Mouse (Mus musculus) left cerebral cortex, postnatal 25 days (tissue): ENCODE results near the gene Atad3a. TPM values are rescaled to one million over a fixed set of nuclear protein-coding genes. Genes with fewer than 3 reads are reported as not detected.
"Not testable (repeated sequence)": the region's sequence is repeated elsewhere in the genome, so short reads cannot be mapped to it uniquely, and the experiment has no call there.

Source experiments
- DNase-seq, 2 experiments: peaks; one replicate each; pipeline ENCODE4 v3.0.0; 2022; ENCODE audit warnings: low spot score in 2 of 2, mixed read lengths in 1 of 2
- intact Hi-C: fragments of 180-260 bp; cut with DNase I; formaldehyde crosslinking; loops from one replicate; pipeline ENCODE4 v1.15.1; 2025
- total RNA-seq, 2 experiments: library from RNA; stranded (reverse); gene quantifications; 2 replicates each; pipeline ENCODE4 v1.2.3; 2021

Gene Atad3a
- total RNA-seq, 2 experiments from 2014 or later, result 44.0 to 52.3 TPM

- intact Hi-C loops, result no loop called here
- no peak for DNase-seq
These were observed 15.8 kb downstream of the Atad3a start for GRCm38 (mm10) chr4:155745136-155745535.

GRCm38 (mm10) chr4:155744474-155744873 is 16.4 kb downstream of the Atad3a start:
- no peak for DNase-seq
- intact Hi-C loops, result no loop called here

- intact Hi-C loops, result no loop called here
These were observed 18.2 kb downstream of the Atad3a start for GRCm38 (mm10) chr4:155742684-155743083.

GRCm38 (mm10) chr4:155740681-155741080 is 20.2 kb downstream of the Atad3a start:
- DNase-seq, intact Hi-C loops: not testable (repeated sequence)

More at GRCm38 (mm10) chr4:155742684-155743083, 18.2 kb downstream of the Atad3a start:
- DNase-seq, result no peak

GRCm38 (mm10) chr4:155739741-155740636 is 20.9 kb downstream of the Atad3a start:
- intact Hi-C loops, result no loop called here

DNA sequence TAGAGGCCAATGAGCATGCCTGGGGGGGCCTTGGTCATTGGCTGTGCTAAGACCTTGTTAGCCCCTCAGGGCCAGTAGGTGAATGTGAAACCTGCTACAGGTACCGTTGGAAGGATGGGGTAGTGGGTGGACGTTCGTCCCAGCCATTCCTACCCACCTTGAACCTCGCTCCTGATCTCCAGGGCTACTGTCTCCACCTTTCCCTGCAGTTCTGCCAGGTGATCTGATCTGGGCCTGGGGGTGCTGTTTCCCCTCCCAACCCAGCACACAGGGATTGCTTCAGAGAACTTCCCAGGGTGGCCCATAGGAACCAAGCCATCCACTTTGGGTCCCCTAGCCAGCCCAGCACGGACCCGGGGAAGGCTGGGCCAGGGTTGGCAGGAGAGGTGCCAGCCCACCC is 21.7 kb downstream of the Atad3a start:
- DNase-seq, result no peak
- intact Hi-C loops, result no loop called here

More at GRCm38 (mm10) chr4:155739741-155740636, 20.9 kb downstream of the Atad3a start:
- DNase-seq, result no peak

- intact Hi-C loops, result no loop called here
- peak in 1 of 2 experiments; percentile 87 for DNase-seq
These were observed 22.6 kb downstream of the Atad3a start for GRCm38 (mm10) chr4:155738262-155738661.

- intact Hi-C loops, result no loop called here
- DNase-seq, result no peak
These were observed 24.5 kb downstream of the Atad3a start for GRCm38 (mm10) chr4:155736421-155736820.

GRCm38 (mm10) chr4:155735788-155736187 is 25.1 kb downstream of the Atad3a start:
- no peak for DNase-seq
- intact Hi-C loops, result loop anchor here (2.0 kb wide), 1 partner anchor 31 kb away; the partner anchor contains the start of gene Ssu72

GRCm38 (mm10) chr4:155734951-155735702 is 25.8 kb downstream of the Atad3a start:
- DNase-seq, result no peak
- intact Hi-C loops, result loop anchor here (2.0 kb wide), 1 partner anchor 30 kb away; the partner anchor contains the start of gene Ssu72

DNA sequence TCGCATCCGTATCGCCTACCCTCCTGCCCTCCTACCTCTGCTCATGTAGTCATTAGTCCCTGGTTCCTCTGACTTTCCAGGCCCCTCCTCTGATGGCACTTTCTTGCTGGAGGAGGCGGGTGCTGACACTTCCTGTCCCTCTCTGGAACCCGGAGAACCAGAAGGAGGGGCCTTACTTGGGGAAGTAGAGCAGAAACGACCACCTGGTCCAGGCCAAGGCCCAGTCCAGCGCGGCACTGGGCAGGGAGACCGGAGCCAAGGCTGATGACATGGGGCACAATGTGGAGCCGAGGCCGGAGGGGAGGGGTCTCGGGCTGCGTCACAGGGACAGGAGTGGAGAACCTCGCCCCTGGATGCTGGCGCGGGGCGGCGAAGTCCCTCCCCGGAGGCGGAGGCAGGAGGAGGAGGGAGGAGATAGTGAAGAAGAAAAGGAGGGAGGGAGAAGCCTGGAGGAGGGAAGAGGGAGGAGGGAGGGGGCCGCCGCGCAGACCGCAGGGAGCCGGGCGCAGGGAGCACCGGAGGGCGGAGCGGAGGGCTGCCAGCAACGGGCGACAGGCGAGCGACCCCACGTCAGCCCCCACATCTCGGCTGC is 26.4 kb downstream of the Atad3a start, which contains the start of gene Tmem240:
TSS of gene Tmem240 (plus strand) at position 451 of the 592 bp plus-strand sequence.
- intact Hi-C loops, result loop anchor here (2.0 kb wide), 1 partner anchor 30 kb away; the partner anchor contains the start of gene Ssu72
- peak; percentile 88 to 94 for DNase-seq

DNA sequence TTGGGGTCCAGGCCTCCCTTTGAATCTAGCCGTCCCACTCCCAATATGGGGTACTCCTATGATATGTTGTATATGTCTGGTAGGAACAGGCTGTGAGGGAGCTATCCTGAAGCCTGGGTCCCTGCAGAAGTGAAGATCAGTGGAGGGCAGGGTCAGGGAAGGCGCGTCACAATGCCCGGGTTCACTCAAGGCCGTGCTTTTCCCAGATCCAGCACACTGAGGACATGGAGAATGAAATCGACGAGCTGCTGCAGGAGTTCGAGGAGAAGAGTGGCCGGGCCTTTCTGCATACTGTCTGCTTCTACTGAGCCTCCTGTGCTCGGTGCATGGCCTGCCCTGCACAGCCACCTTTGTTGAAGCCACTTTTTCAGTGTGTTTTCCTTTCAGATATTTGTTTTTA is 27.6 kb downstream of the Atad3a start:
- DNase-seq, result no peak
- intact Hi-C loops, result no loop called here

GRCm38 (mm10) chr4:155727993-155728392 is 32.9 kb downstream of the Atad3a start:
- no peak for DNase-seq
- intact Hi-C loops, result no loop called here

GRCm38 (mm10) chr4:155721668-155722083 is 39.2 kb downstream of the Atad3a start:
- no peak for DNase-seq
- intact Hi-C loops, result loop anchor here (5.0 kb wide), 1 partner anchor 51 kb away; the partner anchor contains the start of gene Vwa1

GRCm38 (mm10) chr4:155710521-155711252 is 50.2 kb downstream of the Atad3a start:
- intact Hi-C loops, result no loop called here
- no peak for DNase-seq

DNA sequence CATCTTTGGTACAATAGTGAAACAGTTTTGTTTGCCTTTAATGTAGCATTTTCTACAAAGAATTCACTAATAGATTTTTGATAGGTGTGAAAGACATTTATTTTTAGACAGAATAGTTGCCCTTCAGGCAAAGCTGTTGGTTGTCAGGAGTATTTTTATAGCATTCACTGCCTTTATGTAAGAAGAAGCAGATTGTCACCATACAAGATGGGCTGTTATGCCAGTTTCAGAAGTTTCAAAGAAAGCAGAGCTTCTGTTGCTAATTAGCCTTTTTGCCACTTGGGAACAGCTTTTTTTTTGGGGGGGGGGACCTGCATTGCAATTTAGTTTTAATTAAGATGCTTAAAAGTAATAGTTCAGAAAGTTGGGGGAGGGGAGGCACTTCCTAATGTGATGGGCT is 51.9 kb downstream of the Atad3a start:
- DNase-seq, result peak in 1 of 2 experiments; percentile 51
- intact Hi-C loops, result no loop called here

GRCm38 (mm10) chr4:155708582-155708981 is 52.3 kb downstream of the Atad3a start:
- intact Hi-C loops, result no loop called here
- DNase-seq, result no peak

- no peak for DNase-seq
- intact Hi-C loops, result loop anchor here (1.0 to 2.0 kb wide), 2 partner anchors 29 to 81 kb away; partner anchors contain the start of genes Cdk11b and Tmem240
These were observed 55.3 kb downstream of the Atad3a start for GRCm38 (mm10) chr4:155705592-155705929.
